Mouse (Mus musculus) midbrain, embryonic 10.5 days (tissue): ENCODE measurements around the gene Traf3ip1. TPM values are rescaled to one million over a fixed set of nuclear protein-coding genes. Genes with fewer than 3 reads are reported as not detected.

Experiments
- DNase-seq: peaks from one replicate; pipeline ENCODE4 v3.0.0-alpha.2; 2017; ENCODE audit warnings: low spot score
- H3K27ac ChIP-seq: fragments of 300-500 bp; sonication (generic); replicated peaks from 2 replicates; pipeline ENCODE4 v1.5.1; 2016; ENCODE audit warnings: mild to moderate bottlenecking
- H3K27me3 ChIP-seq: fragments of 300-500 bp; sonication (generic); 2 replicates; pipeline ENCODE4 v1.6.1; 2016; ENCODE audit warnings: low read depth, mild to moderate bottlenecking; ENCODE audit not compliant: poor library complexity, severe bottlenecking
- H3K36me3 ChIP-seq: fragments of 300-500 bp; sonication (generic); 2 replicates; pipeline ENCODE4 v1.6.1; 2016; ENCODE audit warnings: mild to moderate bottlenecking, moderate library complexity
- H3K4me1 ChIP-seq: fragments of 300-500 bp; sonication (generic); 2 replicates; pipeline ENCODE4 v1.6.1; 2016
- H3K4me3 ChIP-seq: fragments of 300-500 bp; sonication (generic); 2 replicates; pipeline ENCODE4 v1.5.1; 2016; ENCODE audit warnings: mild to moderate bottlenecking, moderate library complexity
- H3K9me3 ChIP-seq: fragments of 300-500 bp; sonication (generic); replicated peaks from 2 replicates; pipeline ENCODE4 v1.6.1; 2016; ENCODE audit warnings: mild to moderate bottlenecking
- WGBS: fragments of 180-500 bp; shearing (Covaris S2); methylation state at CpG from one replicate; pipeline ENCODE4 v1.1.7; 2016; 5-methylcytosine and 5-hydroxymethylcytosine counted together
- polyA plus RNA-seq: library from polyadenylated mRNA; unstranded; fragments of >200 nt; fragmentation: Nextera tagmentation; extraction: Ambion mirVana; gene quantifications from 2 replicates; pipeline ENCODE4 v1.2.1, GENCODE M21; 2016

Gene Traf3ip1
- polyA plus RNA-seq, 1 experiment from 2014 or later: 10.5 TPM

DNA sequence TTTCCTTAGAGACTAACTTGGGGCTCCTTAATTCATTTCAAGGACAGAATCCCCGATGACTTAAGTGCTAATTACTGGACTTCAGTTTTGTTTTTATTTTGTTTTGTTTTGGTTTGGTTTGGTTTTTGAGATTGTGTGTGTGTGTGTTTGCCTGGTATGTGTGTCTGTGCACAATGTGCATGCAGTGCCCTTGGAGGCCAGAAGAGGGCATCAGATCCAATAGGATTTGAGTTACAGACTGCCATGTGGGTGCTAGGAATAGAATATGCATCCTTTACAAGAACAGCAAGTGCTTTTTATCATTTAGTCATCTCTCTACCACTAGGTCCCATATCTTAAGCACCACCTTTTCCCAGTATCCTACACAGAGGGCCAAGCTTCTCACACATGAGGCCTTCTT lies 15.5 kb upstream of the Traf3ip1 start:
- Histone ChIP-seq H3K27me3 (no peaks in the 10 kb centered on the region), H3K36me3 (no peaks in the 10 kb centered on the region), H3K4me3 (no peak overlapping the region), H3K9me3 (0 out of 2 replicates have a peak, but pooled peaks cover 3% of the 10 kb centered on the region), H3K27ac (no peak overlapping the region), H3K4me1 (peaks cover 5% of the 10 kb centered on the region; the same call in 1 of the 2 replicates)
- no peak for DNase-seq
- WGBS: 95% methylated on average over 1 of the region's 1 CpGs

DNA sequence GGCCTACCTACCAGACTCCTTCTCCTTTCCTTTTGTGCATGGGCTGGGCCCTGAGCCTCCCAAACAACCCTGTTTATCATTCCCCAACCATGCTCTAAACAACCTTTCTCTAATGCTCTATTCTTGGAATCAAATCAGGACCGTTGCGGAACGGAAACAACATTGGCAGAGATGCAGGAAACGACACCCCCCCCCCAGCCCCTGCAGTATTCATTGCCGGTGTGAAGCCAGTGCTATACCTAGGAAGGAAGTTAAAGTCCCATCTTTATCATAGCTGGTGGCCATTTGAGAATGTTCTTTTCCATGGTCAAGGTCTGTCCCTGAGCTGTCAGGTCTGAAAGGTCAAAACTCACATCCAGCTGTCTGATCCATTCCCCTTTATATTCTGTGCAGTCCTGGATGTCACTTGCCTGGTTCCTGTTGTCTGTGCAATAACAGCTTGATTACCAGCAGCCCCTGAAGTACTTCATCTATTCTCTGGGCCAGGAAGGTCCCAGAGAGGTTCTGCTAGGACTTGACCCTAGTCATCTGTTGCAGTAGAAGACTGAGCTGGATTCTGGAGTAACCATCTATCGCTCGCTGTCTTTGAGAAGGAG lies 11.7 kb upstream of the Traf3ip1 start:
- DNase-seq: no peak
- H3K4me1 ChIP-seq: peaks cover 5% of the 10 kb centered on the region; the same call in 1 of the 2 replicates
- H3K36me3 ChIP-seq: no peaks in the 10 kb centered on the region
- 0 out of 2 replicates have a peak, but pooled peaks cover 3% of the 10 kb centered on the region for H3K9me3 ChIP-seq
- 87% methylated on average over 7 of the region's 7 CpGs for WGBS
- H3K27me3 ChIP-seq: no peaks in the 10 kb centered on the region
- H3K27ac ChIP-seq: no peak overlapping the region
- no peak overlapping the region for H3K4me3 ChIP-seq

DNA sequence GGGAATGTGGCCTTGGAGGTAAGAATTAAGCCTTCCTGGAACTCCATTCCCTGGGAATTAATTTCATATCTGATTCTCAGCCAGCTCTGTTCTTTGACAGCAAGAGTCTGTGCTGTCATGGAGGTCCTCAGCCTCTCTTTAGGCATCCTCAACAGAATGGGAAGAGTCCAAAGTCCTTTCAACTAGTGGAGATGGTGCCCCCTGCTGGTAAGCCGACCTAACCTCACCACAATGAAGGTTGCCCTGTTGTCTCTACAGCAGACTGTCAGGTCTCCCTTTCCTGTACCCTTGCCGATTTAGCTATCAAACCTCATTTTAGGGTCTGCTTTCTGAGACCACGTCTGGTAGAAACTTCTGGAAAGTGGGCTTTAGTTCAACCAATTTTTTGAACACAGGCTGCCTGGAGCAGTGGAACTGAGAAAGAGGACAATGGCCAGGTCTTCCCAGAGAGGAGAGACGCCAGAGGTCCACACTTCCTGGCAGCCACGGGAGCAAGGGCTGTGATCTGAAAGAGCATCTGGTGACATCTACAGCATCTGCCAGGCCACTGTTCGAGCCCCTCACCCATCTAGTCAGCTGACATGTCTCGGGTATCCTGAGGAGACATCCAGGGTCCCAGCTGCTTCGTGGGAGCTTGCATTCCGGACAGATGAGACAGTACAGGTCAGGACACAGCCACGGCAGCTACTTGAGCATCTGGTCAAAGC lies 11.0 kb upstream of the Traf3ip1 start:
- Histone ChIP-seq H3K4me3 (no peak overlapping the region), H3K27ac (peak overlapping the region; percentile 61), H3K4me1 (peaks cover 5% of the 10 kb centered on the region; the same call in 1 of the 2 replicates), H3K9me3 (no peaks in the 10 kb centered on the region), H3K27me3 (no peaks in the 10 kb centered on the region), H3K36me3 (no peaks in the 10 kb centered on the region)
- DNase-seq: peak; percentile 78
- 55% methylated on average over 10 of the region's 10 CpGs for WGBS

DNA sequence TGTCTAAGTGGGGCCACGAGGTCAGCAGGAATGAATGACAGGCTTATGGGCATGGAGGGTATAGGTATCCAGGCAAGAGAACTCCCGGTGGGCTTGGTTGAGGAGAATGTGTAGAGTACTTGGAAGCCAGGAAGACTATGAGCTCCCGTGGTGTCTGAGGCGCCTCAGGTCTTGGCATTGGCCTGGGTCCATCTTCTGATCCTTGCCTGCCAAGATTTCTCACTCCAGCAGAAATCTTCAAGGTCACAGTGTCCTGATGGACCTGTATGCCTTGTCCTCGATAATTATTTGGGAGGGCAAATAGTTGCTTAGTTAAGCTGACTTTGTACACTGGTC lies 10.5 kb upstream of the Traf3ip1 start:
- Histone ChIP-seq H3K27ac (peak overlapping the region; percentile 61), H3K27me3 (no peaks in the 10 kb centered on the region), H3K36me3 (no peaks in the 10 kb centered on the region), H3K4me3 (no peak overlapping the region), H3K9me3 (no peaks in the 10 kb centered on the region), H3K4me1 (peaks cover 5% of the 10 kb centered on the region; the same call in 1 of the 2 replicates)
- DNase-seq: no peak
- WGBS: 77% methylated on average over 5 of the region's 5 CpGs

DNA sequence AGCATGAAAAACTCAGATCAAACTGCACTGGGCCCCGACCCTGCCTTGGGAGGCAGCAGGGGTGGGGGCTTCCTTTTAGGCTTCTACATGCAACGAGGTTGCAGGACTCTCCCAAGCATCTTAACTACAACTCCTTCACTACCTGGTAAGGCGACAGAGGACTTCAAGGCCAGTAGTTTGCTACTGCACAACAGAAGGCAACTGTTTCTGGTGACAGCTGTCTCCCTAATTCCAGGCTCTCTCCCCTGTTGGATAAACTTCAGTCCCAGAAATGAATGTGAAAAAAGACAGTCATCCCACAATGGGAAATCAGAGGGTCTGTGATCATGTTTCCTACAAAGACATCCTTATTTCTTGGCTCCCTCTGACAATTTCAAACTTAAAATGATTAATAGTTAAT lies 9.0 kb upstream of the Traf3ip1 start:
- Histone ChIP-seq H3K4me1 (no peaks in the 10 kb centered on the region), H3K27ac (no peak overlapping the region), H3K27me3 (no peaks in the 10 kb centered on the region), H3K36me3 (no peaks in the 10 kb centered on the region), H3K9me3 (no peaks in the 10 kb centered on the region), H3K4me3 (no peak overlapping the region)
- DNase-seq: no peak
- 72% methylated on average over 3 of the region's 3 CpGs for WGBS

DNA sequence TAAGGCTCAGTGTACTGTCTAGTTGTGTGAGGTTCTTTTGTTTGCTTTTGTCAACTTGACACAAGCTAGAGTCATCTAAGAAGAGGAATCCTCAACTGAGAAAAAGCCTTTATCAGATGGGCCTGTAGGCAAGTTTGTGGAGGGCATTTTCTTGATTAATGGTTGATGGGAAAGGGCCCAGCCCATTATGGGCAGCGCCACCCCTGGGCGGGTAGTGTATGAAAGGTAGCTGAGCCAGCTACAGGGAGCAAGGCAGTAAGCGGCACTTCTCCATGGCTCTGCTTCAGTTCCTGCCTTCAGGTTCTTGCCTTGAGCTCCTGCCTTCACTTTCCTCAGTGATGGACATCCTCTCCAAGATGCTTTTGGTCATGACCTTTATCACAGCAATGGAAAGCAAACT lies 8.3 kb upstream of the Traf3ip1 start:
- Histone ChIP-seq H3K27me3 (no peaks in the 10 kb centered on the region), H3K4me1 (no peaks in the 10 kb centered on the region), H3K9me3 (no peaks in the 10 kb centered on the region), H3K4me3 (no peak overlapping the region), H3K27ac (no peak overlapping the region), H3K36me3 (no peaks in the 10 kb centered on the region)
- 81% methylated on average over 3 of the region's 3 CpGs for WGBS
- DNase-seq: no peak

DNA sequence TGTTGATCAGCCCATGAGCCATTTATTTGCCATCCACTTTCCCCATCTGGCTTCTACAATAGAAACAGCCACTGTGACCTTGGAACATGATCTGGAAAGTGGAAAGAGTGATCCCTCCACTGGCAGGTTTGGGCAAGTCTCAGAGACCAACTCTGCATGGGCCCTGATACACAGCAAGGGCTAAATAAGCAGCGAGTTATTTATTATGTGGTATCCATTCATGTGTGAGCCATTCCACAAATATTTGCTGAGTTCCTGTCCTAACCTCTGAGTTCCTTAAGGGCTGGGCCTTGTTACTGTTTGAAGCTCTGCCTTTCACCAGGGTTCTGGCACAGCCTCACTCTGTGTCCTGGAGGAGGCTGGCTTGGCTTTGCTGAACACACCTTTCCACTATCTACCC lies 4.1 kb upstream of the Traf3ip1 start:
- Histone ChIP-seq H3K36me3 (no peaks in the 10 kb centered on the region), H3K9me3 (no peaks in the 10 kb centered on the region), H3K27me3 (peaks cover 13% of the 10 kb centered on the region), H3K4me1 (peaks cover 12% of the 10 kb centered on the region), H3K4me3 (no peak overlapping the region), H3K27ac (no peak overlapping the region)
- no peak for DNase-seq
- WGBS: 88% methylated on average over 1 of the region's 1 CpGs

DNA sequence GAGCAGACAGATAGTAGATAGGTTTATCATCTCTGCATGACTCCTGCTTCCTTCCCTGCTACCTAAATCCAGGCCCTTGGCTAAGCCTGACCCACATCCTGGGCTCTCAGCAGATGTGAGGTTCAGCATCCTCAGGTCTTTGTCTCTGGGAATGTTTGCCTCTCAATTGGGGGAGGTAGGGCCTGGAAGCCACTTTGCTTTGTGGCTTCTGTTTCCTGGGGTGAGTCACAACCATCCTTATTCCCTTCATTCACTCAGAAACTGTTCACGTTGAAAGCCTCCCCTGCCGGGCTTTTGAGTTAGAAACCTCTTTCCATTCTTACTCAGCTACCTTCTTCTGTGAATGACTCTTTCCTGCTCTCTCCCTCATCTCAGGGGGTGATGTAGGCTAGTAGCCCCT lies 1.7 kb upstream of the Traf3ip1 start:
- H3K36me3 ChIP-seq: no peaks in the 10 kb centered on the region; the same call in 1 of the 2 replicates
- no peak overlapping the region for H3K4me3 ChIP-seq
- WGBS: 16% methylated on average over 2 of the region's 2 CpGs
- H3K27ac ChIP-seq: no peak overlapping the region
- peaks cover 22% of the 10 kb centered on the region for H3K4me1 ChIP-seq
- peaks cover 13% of the 10 kb centered on the region for H3K27me3 ChIP-seq
- no peak for DNase-seq
- H3K9me3 ChIP-seq: no peaks in the 10 kb centered on the region

DNA sequence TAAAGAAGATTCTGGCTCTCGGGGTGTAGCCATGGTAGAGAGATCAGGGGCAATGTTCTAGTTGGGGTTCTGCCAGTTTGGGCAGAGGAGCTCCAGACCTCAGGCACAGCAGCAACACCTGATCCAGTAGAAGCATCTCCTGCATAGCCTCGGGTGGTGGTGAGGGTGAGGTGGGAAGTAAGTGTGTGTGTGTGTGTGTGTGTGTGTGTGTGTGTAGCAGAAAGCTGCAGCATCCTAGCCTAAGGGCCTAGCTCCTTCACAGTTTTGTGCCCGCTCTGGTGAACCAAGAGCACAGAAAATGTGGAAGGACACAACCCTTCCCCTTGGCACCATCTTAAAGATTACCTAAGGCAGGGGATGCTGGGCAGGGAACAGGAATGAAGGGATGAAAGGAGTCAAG lies 509 bp upstream of the Traf3ip1 start:
- Histone ChIP-seq H3K4me3 (peak overlapping the region; percentile 86), H3K27ac (peak overlapping the region; percentile 85; the same call in 1 of the 2 replicates), H3K27me3 (peaks cover 13% of the 10 kb centered on the region), H3K36me3 (peaks cover 5% of the 10 kb centered on the region; the same call in 1 of the 2 replicates), H3K9me3 (no peaks in the 10 kb centered on the region), H3K4me1 (peaks cover 22% of the 10 kb centered on the region)
- no peak for DNase-seq
- WGBS: 47% methylated on average over 3 of the region's 3 CpGs

DNA sequence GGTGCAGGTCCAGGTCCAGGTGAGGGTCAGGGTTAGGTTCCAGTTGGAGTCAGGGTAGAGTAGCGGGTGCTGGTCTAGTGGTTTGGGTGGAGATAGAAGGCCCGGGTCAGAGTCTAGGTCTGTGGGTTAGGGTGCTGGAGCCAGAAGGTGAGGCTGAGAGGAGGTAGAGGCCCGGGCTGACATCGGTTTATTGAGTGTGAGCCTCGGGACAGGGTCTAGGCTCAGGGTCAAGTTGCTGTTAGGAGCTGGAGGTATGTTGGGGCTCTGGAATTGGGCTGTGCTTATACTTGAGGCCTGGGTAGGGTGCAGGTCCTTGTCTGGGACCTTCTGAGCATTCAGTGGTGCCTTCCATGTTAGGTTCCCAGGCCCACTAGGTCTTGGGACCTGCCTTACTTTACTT lies 874 bp downstream of the Traf3ip1 start:
- peak overlapping the region; percentile 85; the same call in 1 of the 2 replicates for H3K27ac ChIP-seq
- peaks cover 22% of the 10 kb centered on the region for H3K4me1 ChIP-seq
- H3K4me3 ChIP-seq: peak overlapping the region; percentile 86
- peaks cover 18% of the 10 kb centered on the region for H3K36me3 ChIP-seq
- peaks cover 13% of the 10 kb centered on the region for H3K27me3 ChIP-seq
- WGBS: 46% methylated on average over 5 of the region's 5 CpGs
- no peak for DNase-seq
- H3K9me3 ChIP-seq: no peaks in the 10 kb centered on the region

DNA sequence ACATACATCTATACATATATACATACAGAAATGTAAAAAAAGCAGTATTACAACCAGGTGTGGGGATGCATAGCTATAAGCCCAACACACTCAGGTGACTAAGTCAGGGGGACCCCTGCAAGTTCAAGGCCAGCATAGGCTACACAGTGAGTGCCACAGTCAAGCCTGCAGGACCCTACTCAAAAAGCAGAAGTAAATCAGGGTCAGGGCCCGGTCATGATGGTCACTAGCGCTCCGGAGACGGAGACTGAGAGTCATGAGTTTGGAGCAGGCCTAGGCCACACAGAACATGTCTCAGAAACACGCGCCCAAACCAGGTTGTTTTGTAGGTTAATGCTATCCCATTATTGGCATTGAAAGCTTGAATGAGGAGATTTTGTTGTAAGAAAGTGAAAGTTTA lies 4.1 kb downstream of the Traf3ip1 start:
- no peak for DNase-seq
- Histone ChIP-seq H3K9me3 (no peaks in the 10 kb centered on the region), H3K4me3 (no peak overlapping the region), H3K27me3 (peaks cover 5% of the 10 kb centered on the region; the same call in 1 of the 2 replicates), H3K4me1 (peaks cover 22% of the 10 kb centered on the region), H3K27ac (no peak overlapping the region), H3K36me3 (peaks cover 48% of the 10 kb centered on the region)
- WGBS: 96% methylated on average over 6 of the region's 6 CpGs

DNA sequence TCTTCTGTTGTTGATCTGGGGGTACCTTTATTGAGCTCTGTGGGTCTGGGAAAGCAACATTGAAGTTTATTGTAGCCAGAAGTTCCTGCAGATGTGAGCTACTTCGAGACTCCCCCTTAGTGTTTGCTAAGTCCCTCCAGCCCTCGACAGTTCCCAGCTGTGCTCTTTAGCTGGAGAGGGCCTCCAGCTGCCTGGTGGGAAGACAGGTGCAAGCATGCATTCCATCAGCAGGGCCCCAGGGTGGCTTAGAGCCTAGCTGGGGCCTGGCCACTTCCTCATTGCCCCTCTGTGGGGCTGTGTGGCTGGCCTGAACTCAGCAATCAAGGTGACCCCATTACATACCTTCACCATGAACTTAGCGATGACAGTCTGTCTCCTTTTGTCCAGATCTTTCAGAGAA lies 10.2 kb downstream of the Traf3ip1 start:
- WGBS: 77% methylated on average over 3 of the region's 3 CpGs
- no peaks in the 10 kb centered on the region for H3K4me1 ChIP-seq
- H3K36me3 ChIP-seq: peaks cover 79% of the 10 kb centered on the region

DNA sequence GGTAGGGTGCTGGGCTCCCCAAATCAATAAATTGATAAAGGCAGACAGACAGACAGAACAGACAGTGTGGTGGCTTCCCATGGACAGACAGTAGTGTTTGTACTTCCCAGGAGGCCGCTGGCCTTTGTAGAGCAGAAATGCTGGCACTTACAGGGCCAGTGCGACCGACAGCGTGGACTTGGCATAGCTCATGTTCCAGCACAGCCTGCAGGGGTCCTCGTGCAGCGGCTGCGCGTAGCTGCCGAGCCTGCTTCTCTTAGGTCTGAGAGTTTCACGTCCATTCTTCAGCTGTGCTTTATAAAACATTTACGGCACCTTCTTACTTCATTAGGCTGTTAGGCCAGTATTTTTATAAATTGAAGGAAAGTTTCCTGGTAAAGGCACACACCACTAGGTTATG lies 20.5 kb downstream of the Traf3ip1 start:
- Histone ChIP-seq H3K4me1 (no peaks in the 10 kb centered on the region), H3K4me3 (no peak overlapping the region), H3K27me3 (no peaks in the 10 kb centered on the region), H3K36me3 (peaks cover 73% of the 10 kb centered on the region), H3K27ac (no peak overlapping the region), H3K9me3 (no peaks in the 10 kb centered on the region)
- DNase-seq: no peak
- 86% methylated on average over 11 of the region's 11 CpGs for WGBS

More for the DNA sequence above, 10.2 kb downstream of the Traf3ip1 start:
- Histone ChIP-seq H3K27me3 (no peaks in the 10 kb centered on the region), H3K4me3 (no peak overlapping the region), H3K27ac (no peak overlapping the region), H3K9me3 (no peaks in the 10 kb centered on the region)
- DNase-seq: no peak
